Mouse (Mus musculus): ENCODE measurements around the gene Abcb6. TPM values are rescaled to one million over a fixed set of nuclear protein-coding genes. Genes with fewer than 3 reads are reported as not detected.

Gene Abcb6
- polyA plus RNA-seq, 1 experiment from 2014 or later, result 30.8 TPM

GRCm38 (mm10) chr1:75191622-75192402 lies 11.6 kb upstream of the Abcb6 start, which contains the start of the genes Ankzf1 and Atg9a:
Gene Ankzf1, plus strand, starts transcription at chr1:75192151.
Gene Atg9a, minus strand, starts transcription at chr1:75192196.
- Histone ChIP-seq H3K9ac (peak within 1 kb of the TSS; percentile 90), H3K27me3 (no peaks in the 10 kb centered on the region), H3K4me3 (replicated peaks) (peak within 1 kb of the TSS; percentile 79), H3K36me3 (replicated peaks) (peaks cover 17% of the 10 kb centered on the region), H3K9me3 (no peaks in the 10 kb centered on the region), H3K27ac (peak within 1 kb of the TSS; percentile 83), H3K4me1 (peaks cover 26% of the 10 kb centered on the region), H3K4me2 (peak within 1 kb of the TSS; percentile 95)
- ATAC-seq (ENCODE audit: low FRiP score), result peak; percentile 100
- under 1% methylated on average over 55 of the region's 56 CpGs for WGBS

DNA sequence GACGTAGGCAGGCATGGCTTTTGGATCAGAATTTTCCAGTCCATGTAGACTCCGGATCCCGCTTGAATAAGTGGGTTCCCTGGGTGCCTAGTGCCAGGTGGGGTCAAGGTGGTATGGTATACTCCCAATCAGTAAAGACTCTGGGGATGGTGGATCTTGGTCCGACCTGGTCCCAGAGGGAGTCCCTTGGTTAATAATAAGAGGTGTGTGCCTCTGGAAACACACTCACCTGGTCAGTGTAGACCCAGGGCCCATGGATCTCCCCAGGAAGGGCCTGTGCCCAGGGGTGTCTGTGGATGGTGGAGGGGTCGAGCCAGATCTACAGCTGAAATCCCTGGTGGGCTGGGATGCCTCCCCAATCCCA lies 11.0 kb upstream of the Abcb6 start:
- peaks cover 18% of the 10 kb centered on the region for H3K36me3 ChIP-seq (replicated peaks)
- peak overlapping the region; percentile 79 for H3K4me3 ChIP-seq (replicated peaks)
- H3K9ac ChIP-seq, result peak overlapping the region; percentile 90
- ATAC-seq (ENCODE audit: low FRiP score), result peak; percentile 60; the same call in 1 of the 2 replicates
- H3K27ac ChIP-seq, result peak overlapping the region; percentile 83
- no peaks in the 10 kb centered on the region for H3K27me3 ChIP-seq
- no peaks in the 10 kb centered on the region for H3K9me3 ChIP-seq
- peaks cover 26% of the 10 kb centered on the region for H3K4me1 ChIP-seq
- 46% methylated on average over 5 of the region's 5 CpGs for WGBS
- peak overlapping the region; percentile 95 for H3K4me2 ChIP-seq

DNA sequence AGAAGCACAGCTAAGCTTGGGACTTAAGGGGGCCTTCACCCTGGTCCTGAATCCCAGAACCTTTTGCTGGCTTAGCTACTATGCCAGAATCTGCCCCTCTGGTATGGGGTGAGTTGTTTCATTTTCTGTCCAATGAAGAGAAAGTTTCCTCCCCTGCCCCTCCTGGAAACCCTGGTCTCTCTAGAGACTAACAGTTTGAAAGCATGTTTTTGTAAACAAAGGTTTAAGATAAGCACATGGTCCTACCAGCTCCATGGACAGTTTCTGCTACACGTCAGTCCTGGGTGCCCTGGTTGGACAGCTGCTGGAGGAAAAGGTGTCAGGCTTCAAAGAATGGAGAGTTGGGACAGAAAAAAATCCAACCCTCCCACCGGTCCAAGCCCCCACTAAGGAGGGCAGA lies 10.4 kb upstream of the Abcb6 start:
- H3K4me3 ChIP-seq (replicated peaks), result 0 out of 2 replicates have a peak overlapping the region, but pooled peaks have one; percentile 79

DNA sequence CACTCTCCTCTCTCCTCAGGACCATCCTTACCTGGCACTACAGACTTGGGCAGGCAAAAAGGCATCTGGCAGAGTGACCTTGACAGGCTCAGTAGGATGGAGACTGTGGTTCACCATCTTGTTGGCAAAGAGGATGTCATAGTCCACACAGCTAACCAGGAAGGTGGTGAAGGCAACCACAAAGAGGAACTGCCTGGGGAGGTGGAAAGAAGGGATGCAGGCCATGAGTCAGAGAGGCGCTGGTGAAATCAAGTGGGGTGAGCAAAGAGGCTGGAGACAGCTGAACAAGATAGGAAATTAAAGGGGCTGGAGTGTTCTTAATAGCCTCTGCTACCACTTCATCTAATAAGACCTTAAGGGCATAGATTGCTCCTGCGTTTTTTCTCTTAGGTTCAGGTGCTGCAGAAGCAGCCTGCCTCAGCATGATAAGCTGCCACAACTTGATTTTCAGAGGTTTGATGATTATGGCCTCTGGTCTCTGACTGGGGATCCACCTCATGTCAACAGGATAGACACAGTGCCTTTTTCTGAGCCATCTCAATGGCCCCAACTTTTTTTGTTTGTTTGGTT lies 7.8 kb upstream of the Abcb6 start:
- H3K9ac ChIP-seq, result no peak overlapping the region
- no peak for ATAC-seq (ENCODE audit: low FRiP score)
- no peaks in the 10 kb centered on the region for H3K9me3 ChIP-seq
- no peak overlapping the region for H3K4me2 ChIP-seq
- H3K27ac ChIP-seq, result no peak overlapping the region
- peaks cover 46% of the 10 kb centered on the region for H3K36me3 ChIP-seq (replicated peaks)
- 88% methylated on average over 2 of the region's 2 CpGs for WGBS
- peaks cover 19% of the 10 kb centered on the region for H3K4me1 ChIP-seq
- no peaks in the 10 kb centered on the region for H3K27me3 ChIP-seq
- H3K4me3 ChIP-seq (replicated peaks), result no peak overlapping the region

More for the DNA sequence above, 10.4 kb upstream of the Abcb6 start:
- peaks cover 22% of the 10 kb centered on the region for H3K36me3 ChIP-seq (replicated peaks)
- H3K9me3 ChIP-seq, result no peaks in the 10 kb centered on the region
- WGBS, result 80% methylated on average over 2 of the region's 2 CpGs
- H3K27me3 ChIP-seq, result no peaks in the 10 kb centered on the region
- H3K4me2 ChIP-seq, result peak overlapping the region; percentile 95
- no peak overlapping the region for H3K27ac ChIP-seq
- H3K9ac ChIP-seq, result 0 out of 2 replicates have a peak overlapping the region, but pooled peaks have one; percentile 90
- no peak for ATAC-seq (ENCODE audit: low FRiP score)
- peaks cover 26% of the 10 kb centered on the region for H3K4me1 ChIP-seq

DNA sequence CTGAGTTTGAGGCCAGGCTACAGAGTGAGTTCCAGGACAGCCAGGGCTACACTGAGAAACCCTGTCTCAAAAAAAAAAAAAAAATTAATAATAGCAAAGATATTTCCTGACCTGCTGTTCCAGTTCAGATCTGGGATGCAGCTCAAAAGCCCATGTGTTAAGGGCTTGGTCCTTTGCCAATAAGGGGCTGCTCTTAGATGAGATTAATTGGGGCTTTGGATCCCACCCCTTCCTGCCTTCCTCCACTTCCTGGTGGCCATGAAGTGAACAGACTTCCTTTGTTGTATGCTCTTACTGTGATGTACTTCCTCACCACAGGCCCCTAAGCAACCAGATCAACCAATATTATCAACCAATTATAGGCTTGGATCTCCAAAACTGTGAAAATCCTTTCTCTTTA lies 6.9 kb upstream of the Abcb6 start:
- Histone ChIP-seq H3K27me3 (no peaks in the 10 kb centered on the region), H3K9ac (no peak overlapping the region), H3K36me3 (replicated peaks) (peaks cover 55% of the 10 kb centered on the region), H3K4me2 (no peak overlapping the region), H3K27ac (no peak overlapping the region), H3K9me3 (no peaks in the 10 kb centered on the region), H3K4me3 (replicated peaks) (no peak overlapping the region), H3K4me1 (peaks cover 14% of the 10 kb centered on the region)
- no peak for ATAC-seq (ENCODE audit: low FRiP score)

DNA sequence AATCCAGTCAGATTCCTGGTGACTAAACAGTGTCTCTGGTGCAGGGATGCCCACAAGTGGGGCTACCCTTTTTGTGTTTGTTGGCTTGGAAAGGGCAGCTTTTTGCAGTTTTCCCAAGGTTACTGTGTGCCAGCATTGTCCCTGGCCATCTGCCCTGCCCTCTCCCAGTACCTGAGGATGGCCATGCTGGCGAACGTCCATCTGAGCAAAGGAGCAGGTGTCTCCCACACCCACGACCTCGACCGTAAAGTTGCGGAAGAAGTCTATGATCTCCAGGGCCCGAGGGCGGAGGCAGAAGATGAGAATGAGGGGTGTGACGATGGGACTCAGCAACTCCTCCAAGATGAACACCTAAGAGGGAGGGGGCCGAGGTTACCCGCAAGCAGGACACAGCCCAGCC lies 5.3 kb upstream of the Abcb6 start:
- Histone ChIP-seq H3K9me3 (no peaks in the 10 kb centered on the region), H3K27me3 (no peaks in the 10 kb centered on the region), H3K27ac (no peak overlapping the region), H3K9ac (no peak overlapping the region), H3K4me1 (peaks cover 7% of the 10 kb centered on the region), H3K4me2 (no peak overlapping the region), H3K4me3 (replicated peaks) (no peak overlapping the region), H3K36me3 (replicated peaks) (peaks cover 61% of the 10 kb centered on the region)
- WGBS, result 94% methylated on average over 11 of the region's 11 CpGs
- ATAC-seq (ENCODE audit: low FRiP score), result no peak

- H3K4me2 ChIP-seq, result no peak overlapping the region
- no peak overlapping the region for H3K9ac ChIP-seq
- whole genome bisulfite sequencing, result 71% methylated on average over 4 of the region's 4 CpGs
- H3K9me3 ChIP-seq, result no peaks in the 10 kb centered on the region
- H3K27ac ChIP-seq, result no peak overlapping the region
- H3K4me3 ChIP-seq (replicated peaks), result no peak overlapping the region
- H3K4me1 ChIP-seq, result peaks cover 23% of the 10 kb centered on the region
- peaks cover 57% of the 10 kb centered on the region for H3K36me3 ChIP-seq (replicated peaks)
- ATAC-seq (ENCODE audit: low FRiP score), result no peak
- no peaks in the 10 kb centered on the region for H3K27me3 ChIP-seq
Observed at GRCm38 (mm10) chr1:75182160-75182559, 2.0 kb upstream of the Abcb6 start.

- H3K27ac ChIP-seq, result no peak overlapping the region
- WGBS, result 82% methylated on average over 4 of the region's 4 CpGs
- H3K4me2 ChIP-seq, result no peak overlapping the region
- H3K27me3 ChIP-seq, result no peaks in the 10 kb centered on the region
- H3K4me1 ChIP-seq, result peaks cover 23% of the 10 kb centered on the region
- ATAC-seq (ENCODE audit: low FRiP score), result no peak
- H3K4me3 ChIP-seq (replicated peaks), result no peak overlapping the region
- H3K36me3 ChIP-seq (replicated peaks), result peaks cover 57% of the 10 kb centered on the region
- H3K9ac ChIP-seq, result no peak overlapping the region
- H3K9me3 ChIP-seq, result no peaks in the 10 kb centered on the region
Observed at GRCm38 (mm10) chr1:75181377-75181870, 1.2 kb upstream of the Abcb6 start.

GRCm38 (mm10) chr1:75180741-75181140 lies 549 bp upstream of the Abcb6 start:
- no peaks in the 10 kb centered on the region for H3K9me3 ChIP-seq
- H3K9ac ChIP-seq, result no peak overlapping the region
- no peak; the same call in 1 of the 2 replicates for ATAC-seq (ENCODE audit: low FRiP score)
- peak overlapping the region; percentile 60 for H3K4me3 ChIP-seq (replicated peaks)
- H3K36me3 ChIP-seq (replicated peaks), result peaks cover 57% of the 10 kb centered on the region
- H3K27ac ChIP-seq, result 0 out of 2 replicates have a peak overlapping the region, but pooled peaks have one; percentile 56
- WGBS, result 42% methylated on average over 7 of the region's 7 CpGs
- peak overlapping the region; percentile 99 for H3K4me2 ChIP-seq
- no peaks in the 10 kb centered on the region for H3K27me3 ChIP-seq
- peaks cover 23% of the 10 kb centered on the region for H3K4me1 ChIP-seq

DNA sequence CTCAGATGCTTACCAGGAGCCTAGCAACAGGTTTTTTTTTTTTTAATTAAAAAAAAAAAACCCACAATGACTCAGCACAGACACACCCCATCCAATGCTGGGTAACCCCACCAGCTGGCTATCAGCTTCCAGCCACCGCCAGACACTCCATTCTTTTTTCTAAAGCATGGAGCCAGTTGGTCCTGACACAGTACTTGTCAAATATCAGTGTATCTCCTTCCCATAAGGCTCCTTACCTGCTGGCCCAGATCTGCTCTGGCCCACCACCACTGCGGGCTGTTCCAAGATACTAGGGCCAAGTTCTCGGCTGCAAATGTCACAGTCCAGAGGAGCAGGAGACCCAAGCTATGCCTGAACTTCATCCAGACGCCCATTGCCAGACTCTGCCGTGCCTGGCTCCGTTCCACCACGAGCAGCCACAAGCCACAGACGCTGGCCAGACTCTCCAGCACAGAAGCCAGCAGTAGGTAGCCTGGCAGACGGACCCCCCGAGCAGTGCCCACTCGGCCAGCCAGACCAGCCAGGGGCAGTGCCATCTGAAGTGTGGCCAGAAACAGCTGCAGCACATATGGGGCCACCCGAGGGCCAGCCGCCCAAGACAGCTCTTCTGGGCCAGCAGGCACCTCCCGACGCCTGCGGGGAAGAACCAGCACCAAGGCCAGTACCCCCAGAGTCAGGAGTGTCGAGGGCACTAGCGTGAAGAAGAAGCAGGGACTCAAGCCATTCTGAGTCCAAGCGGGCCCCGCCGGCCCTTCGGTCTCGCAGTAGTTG lies 673 bp downstream of the Abcb6 start:
- peak overlapping the region; percentile 74 for H3K9ac ChIP-seq
- no peaks in the 10 kb centered on the region for H3K9me3 ChIP-seq
- WGBS, result 12% methylated on average over 23 of the region's 23 CpGs
- ATAC-seq (ENCODE audit: low FRiP score), result peak; percentile 57
- H3K4me1 ChIP-seq, result peaks cover 23% of the 10 kb centered on the region
- H3K27ac ChIP-seq, result peak overlapping the region; percentile 56
- peak overlapping the region; percentile 99 for H3K4me2 ChIP-seq
- H3K4me3 ChIP-seq (replicated peaks), result peak overlapping the region; percentile 60
- H3K36me3 ChIP-seq (replicated peaks), result peaks cover 51% of the 10 kb centered on the region
- no peaks in the 10 kb centered on the region for H3K27me3 ChIP-seq

GRCm38 (mm10) chr1:75168472-75169464 lies 11.4 kb downstream of the Abcb6 start, which contains the start of gene Zfand2b:
Gene Zfand2b, plus strand, starts transcription at chr1:75168646.
- Histone ChIP-seq H3K4me2 (peak within 1 kb of the TSS; percentile 56), H3K4me1 (peaks cover 14% of the 10 kb centered on the region), H3K9ac (peak within 1 kb of the TSS; percentile 55), H3K27ac (peak within 1 kb of the TSS; percentile 87), H3K4me3 (replicated peaks) (peak within 1 kb of the TSS; percentile 61), H3K9me3 (no peaks in the 10 kb centered on the region), H3K36me3 (replicated peaks) (peaks cover 32% of the 10 kb centered on the region), H3K27me3 (no peaks in the 10 kb centered on the region)
- 1% methylated on average over 57 of the region's 59 CpGs for WGBS
- peak; percentile 98 for ATAC-seq (ENCODE audit: low FRiP score)

Measured in forebrain, embryonic 12.5 days (tissue).